21 mouse cellular contexts compared by ENCODE assay signal in the genomic region with DNA sequence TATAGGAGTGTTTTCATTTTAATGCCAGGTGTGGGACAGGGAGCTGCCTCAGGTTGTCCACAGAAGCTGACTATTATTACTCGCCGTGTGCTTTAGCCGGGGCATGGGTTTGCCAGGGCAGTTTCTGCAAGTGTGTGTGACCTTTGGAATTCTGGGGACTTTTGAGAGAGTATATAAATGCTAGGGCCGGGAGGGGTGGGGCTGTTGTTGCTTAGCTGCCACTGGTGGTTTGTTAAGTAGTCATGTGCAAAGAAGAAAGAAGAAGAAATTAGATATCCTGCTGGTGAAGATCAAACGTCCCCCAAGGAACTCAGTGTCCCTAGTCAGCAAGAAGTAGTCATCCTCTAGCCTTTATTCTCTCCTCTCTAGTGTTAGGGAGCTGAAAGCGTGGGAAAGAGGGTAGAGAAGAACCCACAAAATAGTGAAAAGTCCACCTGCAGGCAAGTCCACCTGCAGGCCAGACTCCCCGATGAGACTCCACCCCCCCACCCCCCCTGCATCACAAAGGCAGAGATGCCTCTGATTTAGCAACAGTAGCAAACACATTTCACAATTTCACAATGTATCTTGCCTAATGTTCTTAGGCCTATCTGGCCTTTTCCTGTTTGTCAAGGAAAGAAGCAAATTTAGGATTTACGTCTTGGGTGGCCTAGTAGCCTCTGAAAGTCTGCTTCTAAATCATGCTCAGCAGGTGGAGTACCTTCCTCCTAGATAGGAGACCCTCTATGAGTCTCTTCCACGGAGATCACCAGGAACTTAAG. TPM values are rescaled to one million over a fixed set of nuclear protein-coding genes. Genes with fewer than 3 reads are reported as not detected.
DNase-seq lines count a peak whose midpoint lies in the region; ATAC-seq and TF ChIP-seq lines count a peak whose summit lies in the region.
"Had no signal": no experiment of that assay in that cellular context is flagged by ENCODE, and none has a peak within 500 bp of the region (broad histone marks: within the 10 kb centered on the region; RNA-seq: fewer than 3 reads in every experiment).

No protein-coding gene starts in this region.

- H3K4me1 ChIP-seq in lung, postnatal 0 days (ENCODE audit: insufficient read depth, low read depth, low read length), result no peaks in the 10 kb centered on the region
- H3K4me1 ChIP-seq in intestine, embryonic 15.5 days (replicated peaks), result peaks cover 21% of the 10 kb centered on the region

- ATAC-seq in lung, postnatal 0 days, result no peak
- ATAC-seq in intestine, embryonic 15.5 days, result peak; percentile 60

- no peak overlapping the region for H3K4me3 ChIP-seq in lung, postnatal 0 days (ENCODE audit: low read depth, low read length)
- H3K4me3 ChIP-seq in intestine, embryonic 15.5 days (replicated peaks), result no peak overlapping the region
- H3K4me3 ChIP-seq: embryonic facial prominence, embryonic 15.5 days; forebrain, embryonic 10.5 days; heart, embryonic 10.5 days; hindbrain, embryonic 15.5 days; limb, embryonic 13.5 days; neural tube, embryonic 13.5 days had no signal

- no peak overlapping the region for H3K9ac ChIP-seq in lung, postnatal 0 days (replicated peaks; ENCODE audit: low read depth)
- no peak overlapping the region for H3K9ac ChIP-seq in intestine, embryonic 15.5 days
- H3K9ac ChIP-seq: embryonic facial prominence, embryonic 15.5 days; hindbrain, embryonic 15.5 days; limb, embryonic 13.5 days; neural tube, embryonic 13.5 days had no signal

- no peaks in the 10 kb centered on the region for H3K36me3 ChIP-seq in lung, postnatal 0 days (ENCODE audit: insufficient read depth, low read length)
- no peaks in the 10 kb centered on the region for H3K36me3 ChIP-seq in intestine, embryonic 15.5 days
- no peaks in the 10 kb centered on the region; the same call in 1 of the 2 replicates for H3K36me3 ChIP-seq in splenic B cell, adult 2 months (ENCODE audit: control insufficient read depth, insufficient read depth, low read length, poor library complexity, severe bottlenecking)
- H3K36me3 ChIP-seq: embryonic facial prominence, embryonic 15.5 days; forebrain, embryonic 10.5 days; heart, embryonic 10.5 days; hindbrain, embryonic 15.5 days; limb, embryonic 13.5 days; neural tube, embryonic 13.5 days had no signal

- H3K9me3 ChIP-seq in lung, postnatal 0 days (ENCODE audit: low read length), result peaks cover 3% of the 10 kb centered on the region; the same call in 1 of the 2 replicates
- H3K9me3 ChIP-seq in intestine, embryonic 15.5 days, result no peaks in the 10 kb centered on the region
- H3K9me3 ChIP-seq: embryonic facial prominence, embryonic 15.5 days; heart, embryonic 10.5 days; hindbrain, embryonic 15.5 days; limb, embryonic 13.5 days; neural tube, embryonic 13.5 days had no signal

- 53% methylated on average over 9 of the region's 9 CpGs for WGBS in lung, postnatal 0 days
- 52% methylated on average over 9 of the region's 9 CpGs for WGBS in intestine, embryonic 15.5 days

- peak; percentile 82 for DNase-seq in lung, postnatal 0 days (ENCODE audit: low spot score)
- no peak for DNase-seq in lung, postnatal 14 days
- DNase-seq in adipocyte (ENCODE audit: low spot score), result peak; percentile 51
- DNase-seq in splenic B cell, adult 2 months (ENCODE audit: low read depth, low spot score), result peak; percentile 55
- no peak for DNase-seq in retina, postnatal 1 day
- no peak for DNase-seq in ovary, postnatal 36 days (ENCODE audit: low spot score)
- DNase-seq: adrenal gland, adult 8-10 months; cerebellum, adult 18-20 months; gastrocnemius, postnatal 25 days; kidney, adult 18-20 months; kidney, postnatal 25 days; thymus, adult 18-20 months had no signal

- no peak overlapping the region for H3K4me2 ChIP-seq in lung, postnatal 0 days (replicated peaks; ENCODE audit: low read depth, low read length)
- no peak overlapping the region for H3K4me2 ChIP-seq in intestine, embryonic 15.5 days (replicated peaks)
- H3K4me2 ChIP-seq: embryonic facial prominence, embryonic 15.5 days; hindbrain, embryonic 15.5 days; limb, embryonic 13.5 days; midbrain, embryonic 11.5 days; neural tube, embryonic 13.5 days had no signal

- no peaks in the 10 kb centered on the region for H3K27me3 ChIP-seq in lung, postnatal 0 days (replicated peaks; ENCODE audit: insufficient read depth, low read length)
- H3K27me3 ChIP-seq in intestine, embryonic 15.5 days (replicated peaks), result no peaks in the 10 kb centered on the region
- H3K27me3 ChIP-seq in splenic B cell, adult 2 months (ENCODE audit: control insufficient read depth, insufficient read depth, low read length, poor library complexity, severe bottlenecking), result no peaks in the 10 kb centered on the region
- H3K27me3 ChIP-seq: CH12.LX; embryonic facial prominence, embryonic 15.5 days; hindbrain, embryonic 15.5 days; limb, embryonic 13.5 days; neural tube, embryonic 13.5 days had no signal

- peak; percentile 49; the same call in 1 of the 2 replicates for TF ChIP-seq EP300 in lung, postnatal 0 days (IDR thresholded peaks at IDR 0.05)

- H3K27ac ChIP-seq in lung, postnatal 0 days (ENCODE audit: low read length), result 0 out of 2 replicates have a peak overlapping the region, but pooled peaks have one; percentile 54
- peak overlapping the region; percentile 64; the same call in 1 of the 2 replicates for H3K27ac ChIP-seq in intestine, embryonic 15.5 days
- H3K27ac ChIP-seq: embryonic facial prominence, embryonic 15.5 days; forebrain, embryonic 10.5 days; hindbrain, embryonic 15.5 days; limb, embryonic 13.5 days; neural tube, embryonic 13.5 days had no signal

- TF ChIP-seq CTCF in lung, postnatal 0 days (IDR thresholded peaks at IDR 0.05), result no peak

RNA-seq across cellular contexts. Expression of gene Dnah17, which starts 17.6 kb away (rescaled TPM):
- 0.08 and 0.10 TPM in 2 replicates for polyA plus RNA-seq in lung, postnatal 0 days (2015; fragmentation: Nextera tagmentation; extraction: Ambion mirVana)
- 0.08 and 0.16 TPM in 2 replicates for polyA plus RNA-seq in intestine, embryonic 15.5 days (2015; fragmentation: Nextera tagmentation; extraction: Ambion mirVana)

Comparison
In these comparisons a context has a peak if more than half of its experiments do, and no peak if none do; other contexts are left out.
1. DNase-seq: peak in lung, postnatal 0 days (single experiment), adipocyte (single experiment) and splenic B cell, adult 2 months (single experiment); none in lung, postnatal 14 days (single experiment), retina, postnatal 1 day (single experiment) and ovary, postnatal 36 days (single experiment).